Mouse (Mus musculus) cerebellum, adult 2 months (tissue): ENCODE measurements around the gene Rbm46.

Source experiments
- CTCF ChIP-seq: fragments of 200-500 bp; IDR thresholded peaks from 2 replicates; pipeline ENCODE4 v1.5.1; 2011; ENCODE audit warnings: low read depth, mild to moderate bottlenecking, control low read depth, low read length, moderate library complexity, borderline replicate concordance; ENCODE audit not compliant: insufficient read depth
- POLR2A ChIP-seq: fragments of 200-500 bp; IDR thresholded peaks from 2 replicates; pipeline ENCODE4 v1.6.1; 2011; ENCODE audit warnings: low read length, control low read depth, borderline replicate concordance; ENCODE audit not compliant: insufficient read depth

DNA sequence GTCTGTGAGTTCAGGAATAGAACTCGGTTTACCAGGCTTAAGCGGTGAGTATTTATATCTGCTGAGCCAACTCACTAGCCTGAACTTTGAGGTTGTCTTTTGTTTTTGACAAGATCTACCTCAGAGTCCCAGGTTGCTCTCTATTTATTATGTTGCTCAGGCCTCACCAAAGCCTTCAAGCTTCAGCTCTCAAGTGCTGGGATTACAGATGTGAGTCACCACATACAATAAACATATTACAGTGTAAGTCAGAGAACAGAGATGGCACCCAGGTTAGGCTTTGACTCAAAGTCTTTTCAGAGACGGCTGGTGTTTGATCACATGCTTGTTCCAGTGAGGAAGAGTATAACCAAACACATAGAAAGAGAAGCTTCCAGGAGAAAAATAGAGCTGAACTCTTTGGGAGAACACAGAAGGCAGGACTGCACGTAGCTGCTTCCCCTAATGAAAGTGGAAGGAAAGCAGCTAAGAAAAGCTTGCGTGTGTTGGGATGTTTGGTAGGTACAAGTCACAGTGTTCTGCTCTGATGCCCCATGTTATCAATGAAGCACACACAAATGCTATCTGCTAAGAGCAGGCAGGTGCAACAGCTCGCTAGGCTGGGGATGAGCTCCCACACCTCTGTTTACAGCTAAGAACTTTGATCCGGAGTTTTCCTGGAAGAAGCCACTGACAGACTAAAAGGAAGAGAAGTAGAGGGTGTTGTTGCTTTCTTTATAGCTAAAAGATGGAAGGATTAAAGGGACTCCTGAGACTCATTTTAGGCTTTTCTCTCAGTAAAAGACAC is 65.8 kb downstream of the Rbm46 start:
- TF ChIP-seq POLR2A, result no peak
- no peak for TF ChIP-seq CTCF
